Mouse (Mus musculus) T-helper 1 cell (primary cell): ENCODE data around the gene D630045J12Rik.

Experiments
- in situ Hi-C: fragments of 300-600 bp; cut with MboI, MseI; formaldehyde crosslinking; loops from one replicate; pipeline ENCODE4 v1.15.1; 2025; ENCODE audit warnings: high pct_unique_total_duplicates

D630045J12Rik gene

DNA sequence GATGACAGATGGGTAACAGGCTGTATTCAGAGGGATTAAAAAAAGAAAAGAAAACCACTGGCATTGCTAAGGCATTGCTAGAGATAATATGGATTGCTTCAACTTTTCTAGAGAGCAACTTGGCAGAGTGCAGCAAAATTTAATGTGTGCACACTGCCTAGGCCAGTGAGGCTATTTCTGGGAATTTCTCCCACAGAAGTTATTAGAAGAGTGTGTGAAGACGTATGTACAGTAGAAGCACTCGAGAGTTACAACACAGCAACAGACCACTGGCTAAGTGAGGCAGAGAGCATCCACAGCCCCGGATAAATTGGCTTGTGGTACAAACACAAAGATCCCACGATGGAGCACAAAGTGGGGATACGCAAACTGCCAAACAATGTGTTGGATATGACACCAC lies 11.0 kb downstream of the D630045J12Rik start:
- in situ Hi-C loops: no loop called here

DNA sequence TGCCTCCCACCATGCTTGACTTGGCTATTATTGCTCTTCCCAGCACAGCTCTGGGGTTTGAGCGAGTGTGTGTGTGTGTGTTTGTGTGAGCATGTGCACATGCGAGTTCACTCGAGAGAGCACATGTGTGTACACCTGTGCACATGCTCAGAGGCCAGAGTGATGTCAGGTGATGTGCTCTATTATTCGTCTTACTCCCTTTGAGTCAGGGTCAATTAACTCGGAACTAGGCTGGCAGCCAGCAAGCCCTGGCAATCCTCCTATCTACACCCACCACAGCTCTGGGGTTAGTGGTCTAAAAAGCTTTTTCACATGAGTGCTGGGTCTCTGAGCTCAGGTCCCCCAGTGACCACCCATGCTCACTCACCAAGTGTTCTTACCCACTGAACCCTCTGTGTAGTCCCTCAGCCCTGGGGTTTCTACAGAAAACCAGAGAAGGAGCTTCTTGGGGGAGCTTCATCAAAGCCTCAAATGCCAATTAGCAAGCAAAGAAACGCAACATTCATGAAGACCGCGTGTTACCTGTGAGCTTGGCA lies 11.4 kb downstream of the D630045J12Rik start:
- in situ Hi-C loops: no loop called here

DNA sequence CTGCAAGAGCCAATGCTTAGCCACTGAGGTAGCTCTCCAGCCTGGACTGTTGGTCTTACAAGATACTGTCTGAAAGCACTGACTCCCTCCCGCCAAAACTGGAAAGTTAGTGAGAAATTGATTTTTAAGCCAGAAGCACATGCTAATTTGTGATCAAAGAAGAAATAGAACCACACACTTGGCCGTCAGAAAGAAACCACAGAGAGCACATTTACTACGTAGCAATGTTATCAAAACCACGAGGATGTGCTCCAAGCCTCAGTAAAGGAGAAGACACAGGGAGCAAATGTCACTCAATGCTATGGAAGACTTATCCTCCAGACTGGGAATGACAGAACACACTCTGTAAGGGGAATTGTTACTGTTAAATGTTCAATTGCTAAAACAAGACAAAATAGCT lies 12.3 kb downstream of the D630045J12Rik start:
- in situ Hi-C loops: no loop called here

DNA sequence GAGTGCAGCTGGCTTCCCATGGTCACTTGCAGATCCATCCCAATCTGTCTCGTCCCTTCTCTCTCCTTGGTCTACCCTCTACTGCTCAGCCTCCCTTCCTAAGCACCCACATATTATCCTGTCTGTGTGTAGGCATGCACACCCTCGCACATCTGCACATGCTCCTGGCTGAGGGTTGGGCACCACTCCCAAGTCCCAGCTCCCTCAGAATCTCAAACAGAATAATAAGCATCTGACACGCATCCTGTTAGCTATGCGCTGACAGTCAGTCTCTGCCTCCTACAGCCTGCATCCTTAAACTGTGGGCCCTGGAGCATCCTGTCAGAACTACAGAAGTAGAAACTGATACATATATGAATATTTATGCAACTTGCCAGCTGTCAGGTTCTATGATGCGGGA lies 13.2 kb downstream of the D630045J12Rik start:
- in situ Hi-C loops: no loop called here

DNA sequence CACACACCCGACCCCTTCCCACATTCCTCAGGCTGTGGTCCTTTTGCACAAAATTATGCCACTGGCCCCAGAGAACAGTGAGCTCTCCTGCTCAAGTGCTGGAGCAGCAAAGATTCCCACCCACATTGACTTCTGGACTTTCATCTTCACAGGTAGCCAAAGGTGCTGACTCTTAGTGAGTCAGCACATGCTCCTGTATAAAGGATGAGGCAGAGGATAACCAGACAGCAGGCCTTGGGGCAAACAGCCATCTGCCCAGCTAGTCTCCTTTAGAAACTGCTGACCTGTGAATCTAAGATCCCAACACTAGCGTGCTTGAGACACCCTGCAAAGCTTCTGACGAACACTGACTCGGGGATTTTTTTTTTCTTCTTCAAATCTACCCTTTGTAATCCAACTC lies 15.4 kb downstream of the D630045J12Rik start:
- in situ Hi-C loops: no loop called here

DNA sequence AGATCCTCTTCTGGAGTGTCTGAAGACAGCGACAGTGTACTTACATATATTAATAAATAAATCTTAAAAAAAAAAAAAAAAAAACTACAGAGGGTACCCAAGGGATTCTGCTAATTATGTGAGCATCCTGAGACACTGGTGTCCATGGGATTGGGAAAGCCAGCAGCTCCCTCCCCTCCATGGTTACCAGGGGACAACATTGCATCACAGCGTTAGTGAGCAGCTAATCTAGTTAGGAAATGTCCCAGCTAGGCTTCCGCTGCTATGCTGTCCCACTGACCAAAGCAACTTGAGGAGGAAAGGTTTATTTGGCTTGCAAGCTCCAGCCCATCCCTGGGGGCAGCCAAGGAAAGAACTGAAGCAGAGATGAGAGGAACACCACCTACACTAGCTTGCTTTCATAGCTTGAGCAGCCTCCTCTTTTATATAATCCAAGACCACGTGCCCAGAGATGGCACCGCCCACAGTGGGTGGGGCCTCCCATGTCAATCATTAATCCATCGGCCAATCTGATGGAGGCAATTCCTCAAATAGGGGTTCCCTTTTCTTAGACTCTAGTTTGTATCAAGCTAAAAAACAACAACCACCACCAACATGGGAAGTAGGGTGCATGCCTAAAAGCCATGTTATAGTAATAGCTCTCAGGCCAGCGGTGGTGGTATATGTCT lies 17.7 kb downstream of the D630045J12Rik start:
- in situ Hi-C loops: no loop called here

DNA sequence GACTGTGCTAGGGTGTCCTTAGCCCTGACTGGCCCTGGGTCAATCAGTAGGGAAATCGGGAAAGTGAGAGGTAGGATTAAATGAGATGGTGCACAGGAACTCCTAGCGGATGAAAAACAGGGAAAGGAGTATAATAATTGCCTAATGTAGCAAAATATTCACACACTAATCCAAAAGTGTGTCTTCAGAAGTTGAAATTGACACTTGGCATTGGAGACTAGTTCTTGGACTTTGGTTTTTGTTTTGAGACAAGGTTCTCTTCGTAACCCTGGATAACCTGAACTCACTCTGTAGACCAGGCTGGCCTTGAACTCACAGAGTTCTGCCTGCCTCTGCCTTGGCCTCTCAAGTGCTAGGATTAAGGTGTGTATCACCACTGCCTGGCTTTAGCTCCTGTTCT lies 20.0 kb downstream of the D630045J12Rik start:
- in situ Hi-C loops: no loop called here

DNA sequence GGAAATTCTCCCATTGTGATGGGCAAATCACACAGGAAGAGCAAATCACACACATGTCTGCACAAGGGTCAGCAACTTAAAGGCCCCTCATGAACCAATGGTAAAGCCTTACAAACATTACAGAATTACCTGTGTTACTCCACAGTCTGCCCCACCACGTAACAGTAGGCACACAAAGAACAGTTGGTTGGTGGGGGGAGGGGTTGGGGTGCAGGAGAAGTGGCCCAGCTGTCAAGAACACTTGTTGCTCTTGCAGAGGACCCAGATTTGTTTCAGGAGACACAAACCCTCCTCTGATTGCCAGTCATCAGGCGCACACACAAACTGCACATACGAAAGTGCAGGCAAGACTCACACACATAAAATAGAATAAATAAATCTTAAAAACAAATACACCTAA lies 20.9 kb downstream of the D630045J12Rik start:
- in situ Hi-C loops: no loop called here

DNA sequence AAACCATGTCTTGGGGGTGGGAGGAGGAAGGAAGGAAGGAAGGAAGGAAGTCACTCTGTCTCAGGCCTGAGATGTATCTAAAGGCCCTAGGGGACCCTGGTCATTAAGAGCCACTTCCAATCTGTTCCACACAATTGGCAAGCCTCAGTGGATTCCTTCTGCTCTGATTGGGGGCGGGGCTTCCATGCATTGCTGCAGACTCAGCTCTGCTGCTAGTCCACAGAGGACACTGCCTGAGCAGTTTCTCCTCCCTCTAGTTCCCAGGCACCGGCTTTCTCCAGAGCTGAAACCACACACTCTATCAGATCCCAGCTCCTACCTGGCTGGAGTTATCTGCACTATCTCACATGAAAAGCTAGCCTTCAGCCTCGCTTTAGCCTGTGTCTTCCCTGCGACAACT lies 21.8 kb downstream of the D630045J12Rik start:
- in situ Hi-C loops: no loop called here

DNA sequence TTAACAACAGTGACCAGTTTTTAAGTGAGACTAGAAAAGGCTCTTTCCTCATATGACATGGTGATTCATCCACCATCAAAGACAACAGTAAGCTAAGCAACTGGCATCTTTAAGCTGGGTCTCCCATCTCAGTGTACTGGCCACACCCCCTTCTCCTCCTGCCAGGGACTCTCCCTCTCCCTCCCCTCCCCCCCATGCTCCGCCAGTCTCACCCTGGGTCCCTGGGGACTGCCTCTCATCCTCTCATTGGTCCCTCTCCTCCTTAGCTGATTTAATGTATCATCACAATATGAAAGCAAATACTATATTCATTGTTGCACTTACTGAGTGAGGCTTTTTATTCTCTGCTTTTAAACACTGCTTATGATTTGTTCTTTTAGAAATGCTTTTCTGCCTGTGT lies 29.7 kb downstream of the D630045J12Rik start:
- in situ Hi-C loops: no loop called here

DNA sequence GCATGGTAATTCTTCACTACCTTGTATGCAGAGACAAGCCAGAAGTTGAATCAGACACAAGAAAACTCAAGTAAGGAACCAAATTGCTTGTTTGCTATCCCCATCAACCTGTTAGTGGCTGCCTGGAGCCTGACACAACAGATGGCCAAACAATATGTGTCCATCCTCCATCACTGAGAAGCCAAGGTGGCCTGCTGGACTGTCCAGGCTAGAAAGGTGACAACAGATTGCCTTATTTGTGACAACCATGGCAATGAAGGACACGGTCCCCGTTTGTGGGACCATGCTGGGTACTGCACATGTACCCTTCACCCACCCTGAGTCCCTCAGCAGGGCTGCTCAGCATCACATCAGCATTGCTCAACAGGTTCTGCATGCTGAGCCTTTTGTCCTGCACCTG lies 34.5 kb downstream of the D630045J12Rik start:
- in situ Hi-C loops: no loop called here

DNA sequence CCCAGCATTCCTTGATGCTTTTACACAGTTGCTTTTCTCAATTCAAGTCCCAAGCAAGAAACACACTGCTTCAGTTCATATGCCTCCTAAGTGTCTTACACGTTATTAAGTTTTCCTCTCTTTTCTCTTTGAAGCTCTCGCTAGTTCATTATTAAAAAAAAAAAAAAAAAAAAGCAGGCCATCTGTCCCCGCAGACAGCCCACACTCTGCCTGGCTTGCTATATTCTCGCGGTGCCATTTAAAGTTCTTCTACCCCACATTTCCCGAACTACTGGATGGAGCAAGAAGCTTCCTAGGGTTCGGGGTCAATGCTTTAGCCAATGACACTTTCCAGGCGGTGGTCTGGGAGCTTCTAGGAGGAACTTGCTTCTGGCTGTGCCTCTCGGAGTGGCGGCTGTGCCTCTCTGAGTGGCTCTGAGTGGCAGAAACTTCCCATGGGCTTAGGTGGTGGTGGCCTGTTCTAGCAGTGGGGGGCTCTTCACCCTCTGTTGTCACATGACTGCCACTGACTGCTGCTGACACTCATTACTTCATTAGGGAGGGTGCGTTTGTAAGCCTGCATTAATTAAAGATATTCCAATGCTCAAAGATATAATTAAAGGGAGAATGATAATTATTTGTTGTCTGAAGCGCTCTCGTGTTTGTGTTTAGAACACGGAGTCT lies 38.2 kb downstream of the D630045J12Rik start:
- in situ Hi-C loops: no loop called here

DNA sequence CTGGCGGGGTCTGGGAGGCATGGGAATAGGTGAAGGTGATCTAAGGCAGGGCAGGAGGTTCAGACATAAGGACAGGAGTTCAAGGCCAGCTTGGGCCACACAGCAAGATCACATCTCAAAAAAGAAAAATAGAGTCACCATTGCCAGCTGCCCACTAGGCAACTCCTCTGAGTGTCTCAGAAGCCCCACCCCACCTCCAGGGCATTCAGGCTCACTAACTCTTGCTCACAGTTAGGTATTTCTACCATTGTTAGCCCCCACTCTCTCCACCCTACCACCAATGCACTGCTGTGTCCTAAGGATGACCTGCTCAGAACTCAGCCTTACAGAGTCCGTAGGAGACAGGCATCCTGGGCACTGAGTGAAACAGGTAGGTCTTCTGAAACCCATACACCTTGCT lies 46.2 kb downstream of the D630045J12Rik start:
- in situ Hi-C loops: no loop called here

DNA sequence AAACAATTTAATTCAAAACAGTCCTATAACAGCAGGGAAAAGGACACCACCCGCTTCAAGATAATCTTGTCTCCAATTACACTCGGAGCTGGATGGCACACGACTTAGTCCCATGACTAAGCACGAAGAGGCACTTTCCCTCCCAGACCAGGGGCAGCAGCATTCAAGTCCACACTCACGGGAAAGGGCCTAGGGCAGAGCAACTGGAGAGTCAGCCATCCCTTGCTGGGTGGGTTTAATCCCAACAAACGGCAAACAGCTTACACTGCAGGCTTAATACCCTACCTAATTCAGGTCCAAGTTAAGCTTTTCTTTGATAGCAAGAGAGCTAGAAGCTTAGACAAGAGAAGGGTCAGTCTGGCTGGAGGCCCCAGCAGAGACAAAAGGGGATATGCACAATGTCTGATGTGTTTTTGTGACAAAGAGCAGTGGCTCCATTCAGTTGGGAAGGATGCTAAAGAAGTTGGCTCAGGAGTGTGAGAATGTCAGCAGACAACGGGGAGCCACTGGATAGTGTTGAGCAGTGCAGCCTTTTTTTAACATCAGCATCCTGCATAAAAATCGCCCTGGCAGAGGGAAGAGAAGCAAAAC lies 46.8 kb downstream of the D630045J12Rik start:
- in situ Hi-C loops: no loop called here

DNA sequence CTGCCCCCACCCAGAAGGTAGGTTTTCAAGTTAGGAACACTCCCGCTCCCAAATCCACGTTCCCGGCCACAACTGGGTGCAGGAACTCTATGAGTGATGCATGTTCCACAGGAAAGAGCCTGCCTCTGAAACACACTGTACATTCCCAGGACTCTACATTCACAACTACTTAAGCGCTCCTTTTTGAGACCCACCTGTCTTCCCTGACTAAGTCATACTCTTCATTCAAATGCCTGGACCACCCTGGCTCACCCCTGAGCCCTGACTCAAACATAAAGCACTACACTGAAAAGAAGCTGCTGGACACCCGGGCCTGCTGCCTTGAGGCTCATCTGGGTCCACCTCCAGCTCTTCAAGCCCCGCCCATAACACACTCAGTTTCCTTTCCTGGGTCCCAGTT lies 48.4 kb downstream of the D630045J12Rik start:
- in situ Hi-C loops: no loop called here

DNA sequence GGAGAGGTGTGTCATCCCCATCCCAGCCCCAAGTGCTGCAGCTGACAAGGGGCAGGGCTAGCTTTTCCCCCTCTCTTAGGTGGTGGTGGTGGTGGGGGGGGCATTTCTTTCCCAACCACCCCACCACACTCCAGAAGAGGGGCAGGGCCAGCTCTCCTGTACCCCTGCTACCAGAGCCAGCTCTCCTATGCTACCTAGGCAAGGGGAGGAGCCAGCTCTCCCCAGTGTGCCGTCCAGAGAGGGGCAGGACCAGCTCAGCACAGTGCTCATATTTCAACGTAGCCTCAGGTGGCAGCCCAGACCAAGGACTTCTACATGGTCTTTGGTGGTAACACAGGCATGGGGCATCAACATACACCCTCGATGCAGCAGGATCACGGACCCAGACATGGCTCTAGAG lies 50.0 kb downstream of the D630045J12Rik start:
- in situ Hi-C loops: no loop called here

DNA sequence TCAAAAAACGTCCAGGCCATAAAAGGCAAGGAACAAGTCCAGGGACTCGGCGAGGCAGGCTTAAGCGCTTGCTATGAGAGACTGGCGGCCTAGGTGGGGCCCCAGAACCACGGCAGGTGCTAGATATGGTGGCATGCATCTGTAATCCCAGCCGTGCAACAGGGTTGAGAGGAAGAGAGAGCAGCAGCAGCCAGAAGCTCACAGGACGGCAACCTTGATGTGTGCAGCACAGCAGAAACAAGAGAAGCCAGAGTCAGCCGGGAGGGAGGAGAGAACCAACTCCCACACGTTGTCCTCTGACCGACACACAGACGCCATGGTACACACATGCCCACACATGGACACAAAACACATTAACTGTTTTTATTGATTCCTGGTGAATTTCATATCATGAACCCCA lies 51.0 kb downstream of the D630045J12Rik start:
- in situ Hi-C loops: no loop called here

DNA sequence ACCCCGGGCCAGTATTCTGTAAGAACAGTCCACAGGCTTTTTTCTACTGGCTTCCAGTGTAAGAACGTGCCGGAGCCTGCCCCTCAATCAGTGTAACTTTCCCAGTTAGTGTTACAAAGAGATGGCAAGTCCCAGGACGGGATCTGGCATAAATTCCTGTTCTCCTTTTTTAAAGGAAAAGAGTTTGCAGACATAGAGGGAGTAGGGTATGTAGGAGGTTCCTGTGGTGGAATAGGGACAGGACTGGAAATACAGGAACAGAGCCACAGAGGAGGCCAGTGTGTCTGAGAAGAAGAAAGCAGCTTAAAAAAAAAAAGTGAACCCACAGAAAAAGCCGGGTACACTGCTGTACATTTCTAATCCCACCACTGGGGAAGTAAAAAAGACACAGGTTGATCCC lies 52.3 kb downstream of the D630045J12Rik start:
- in situ Hi-C loops: no loop called here

DNA sequence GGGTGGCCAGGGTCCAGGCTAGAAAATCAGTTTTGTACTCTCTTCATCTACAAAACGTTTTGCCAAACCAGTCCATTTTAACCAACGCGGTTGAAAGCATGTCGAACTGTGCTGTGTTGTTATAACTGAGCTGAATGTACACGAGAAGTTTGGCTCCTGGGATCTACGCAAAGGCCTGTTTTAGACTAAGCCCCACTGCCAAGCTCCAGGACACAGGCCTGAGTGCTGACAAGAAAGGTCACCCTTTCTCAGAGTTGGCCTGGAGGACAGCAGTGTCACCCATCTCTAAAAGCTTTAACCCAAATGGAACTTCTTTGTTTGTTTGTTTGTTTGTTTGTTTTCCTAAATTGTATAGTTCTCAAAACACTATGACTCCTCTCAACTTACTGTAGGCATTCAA lies 54.2 kb downstream of the D630045J12Rik start:
- in situ Hi-C loops: no loop called here

DNA sequence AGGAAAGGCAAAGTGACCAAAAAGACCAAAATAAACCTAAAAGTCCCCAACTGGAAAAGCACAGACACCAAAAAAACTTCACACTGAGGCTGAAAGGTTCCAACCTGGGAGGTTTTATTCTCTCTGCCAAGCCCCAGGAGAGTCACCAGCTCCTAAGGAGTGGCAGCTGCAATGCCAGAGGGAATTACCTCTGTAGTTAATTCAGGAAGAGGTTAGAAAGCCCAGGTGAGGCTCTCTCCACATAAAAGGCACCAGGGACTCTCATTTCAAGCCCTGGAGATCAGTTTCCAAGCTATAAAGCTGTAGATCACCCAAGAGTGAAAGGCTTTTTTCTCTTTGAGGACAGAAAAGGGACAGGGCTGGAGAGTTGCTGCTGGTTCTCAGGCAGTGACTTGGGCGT lies 55.1 kb downstream of the D630045J12Rik start:
- in situ Hi-C loops: no loop called here

DNA sequence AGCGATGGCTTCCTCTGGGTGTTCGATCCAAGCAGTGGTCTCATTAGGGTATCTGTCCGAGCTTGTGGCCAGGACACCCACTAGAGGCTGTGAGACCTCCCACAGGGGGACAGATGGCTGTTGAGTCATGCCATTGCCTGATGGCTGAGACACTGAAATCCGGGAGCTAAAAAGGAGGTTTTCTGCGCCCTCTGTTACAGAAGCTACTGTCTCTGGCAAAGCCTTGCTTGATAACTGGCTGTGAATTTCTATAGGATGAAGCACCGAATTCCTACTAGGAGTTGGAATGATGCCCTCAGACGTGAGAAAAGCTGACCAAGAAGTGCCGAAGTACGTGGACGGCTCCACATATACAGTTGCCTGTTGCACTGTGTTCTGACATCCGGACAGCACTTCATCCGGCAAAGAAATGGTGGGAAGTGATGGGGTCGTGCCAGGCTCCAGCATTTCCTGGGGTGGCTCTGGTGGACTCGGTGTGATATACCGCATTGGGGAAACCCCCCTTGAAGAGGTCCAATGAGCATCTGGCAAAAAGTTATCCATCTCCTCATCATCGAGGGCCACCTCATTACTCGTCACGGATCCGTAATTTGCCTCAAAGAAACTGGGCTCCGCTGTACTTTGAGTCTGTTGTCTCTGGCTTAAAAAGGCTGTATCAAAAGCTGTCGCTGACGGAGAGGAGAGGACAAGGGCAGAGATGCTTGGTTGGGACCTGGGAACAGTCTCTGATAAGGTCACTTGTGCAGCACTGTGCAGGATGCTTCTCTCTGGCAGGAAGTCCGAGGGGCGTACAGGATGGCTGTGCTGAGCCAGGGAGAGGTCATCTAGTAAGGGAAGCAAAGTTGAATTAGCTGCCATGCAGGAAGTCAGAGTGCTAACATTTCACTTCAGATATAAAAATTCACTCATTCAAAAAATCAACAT lies 57.3 kb downstream of the D630045J12Rik start:
- in situ Hi-C loops: no loop called here

DNA sequence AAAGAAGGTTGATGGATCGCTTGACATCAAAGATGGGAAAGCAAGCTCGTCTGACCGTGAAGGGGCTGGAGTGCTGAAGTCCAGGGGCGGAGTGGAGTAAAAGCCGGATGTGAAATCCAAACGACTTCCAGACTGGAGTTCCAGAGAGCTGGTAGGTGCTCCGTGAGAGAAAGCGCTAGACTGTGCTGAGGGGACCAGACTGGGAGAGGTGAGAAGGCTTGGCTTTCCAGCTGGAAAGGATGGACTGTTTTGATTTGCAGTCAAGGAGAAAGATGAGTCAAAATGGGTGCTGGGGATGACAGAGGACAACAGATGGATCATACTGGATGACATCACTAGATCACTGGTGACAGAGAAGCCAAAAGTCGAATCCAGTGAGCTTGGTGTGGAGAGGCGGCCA lies 58.5 kb downstream of the D630045J12Rik start:
- in situ Hi-C loops: no loop called here
